Mouse (Mus musculus) bone marrow, adult 2 months (tissue): ENCODE data around the gene Msx1.

ENCODE experiments used
- CTCF ChIP-seq: fragments of 200-500 bp; IDR thresholded peaks from 2 replicates; pipeline ENCODE4 v1.5.1; 2011; ENCODE audit warnings: low read length, control low read depth; ENCODE audit not compliant: control insufficient read depth, insufficient read depth
- POLR2A ChIP-seq: fragments of 200-500 bp; IDR thresholded peaks from 2 replicates; pipeline ENCODE4 v1.6.1; 2011; ENCODE audit warnings: low read depth, mild to moderate bottlenecking, control low read depth, low read length, borderline replicate concordance; ENCODE audit not compliant: control insufficient read depth

- TF ChIP-seq CTCF, result no peak
- TF ChIP-seq POLR2A, result no peak
These were observed 4.4 kb downstream of the Msx1 start for GRCm38 (mm10) chr5:37819971-37820370.
